Mouse (Mus musculus): ENCODE results near the gene Ribc2. TPM values are rescaled to one million over a fixed set of nuclear protein-coding genes. Genes with fewer than 3 reads are reported as not detected.

The Ribc2 gene
- total RNA-seq, 4 experiments from 2014 or later = 0.32 TPM; not detected in 3

DNA sequence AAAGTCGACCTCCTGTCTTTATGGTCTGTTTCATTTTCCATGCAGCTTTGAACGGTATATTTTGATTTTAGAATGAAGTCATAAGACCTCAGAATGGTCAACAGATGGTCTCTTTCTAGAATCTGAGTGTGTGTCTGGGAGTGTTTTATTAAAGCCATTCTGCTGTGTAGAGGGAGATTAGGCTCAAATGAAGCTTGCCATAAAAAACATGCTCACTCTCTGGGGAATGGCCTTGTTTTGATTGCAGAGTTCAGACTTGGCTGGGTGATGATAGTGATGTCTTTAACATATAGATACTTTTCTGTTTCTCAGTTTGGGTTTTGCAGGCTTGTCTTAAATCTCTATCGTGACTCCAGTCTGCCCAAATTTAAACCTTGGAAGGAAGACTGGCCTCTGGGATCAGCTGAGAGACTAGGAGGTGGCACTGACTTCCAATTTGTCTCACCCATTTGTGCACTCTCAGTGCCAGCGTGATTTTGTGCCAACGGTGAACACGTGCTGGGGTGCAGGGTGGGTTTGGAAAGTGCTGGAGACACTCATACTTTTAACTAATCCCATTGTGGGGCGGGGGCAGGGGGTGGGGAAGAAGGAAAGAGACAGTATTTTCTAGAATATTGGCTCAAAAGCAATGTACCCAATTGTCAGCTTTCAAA lies 47.8 kb downstream of the Ribc2 start:
- DNase-seq (ENCODE audit: low spot score in 2 of 2) = no peak

DNA sequence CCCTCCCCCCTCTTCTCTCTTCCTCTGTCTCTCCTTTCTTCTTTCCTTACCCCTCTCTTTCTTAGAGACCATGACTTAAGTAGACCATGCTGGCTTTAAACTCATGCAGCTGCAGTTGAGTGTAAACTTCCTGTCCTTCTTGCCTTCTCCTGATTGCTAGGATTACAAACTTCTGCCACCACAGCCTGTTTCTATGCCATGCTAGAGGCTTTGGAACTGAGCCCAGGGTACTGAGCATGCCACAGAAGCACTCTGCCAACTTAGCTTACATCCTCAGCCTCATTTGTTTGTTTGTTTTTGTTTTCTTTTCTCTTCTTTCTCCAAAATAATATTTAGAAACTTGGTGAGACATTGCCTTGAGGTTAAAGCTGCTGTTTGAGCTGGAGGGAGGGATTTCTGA lies 48.5 kb downstream of the Ribc2 start:
- DNase-seq (ENCODE audit: low spot score in 2 of 2) = no peak

DNA sequence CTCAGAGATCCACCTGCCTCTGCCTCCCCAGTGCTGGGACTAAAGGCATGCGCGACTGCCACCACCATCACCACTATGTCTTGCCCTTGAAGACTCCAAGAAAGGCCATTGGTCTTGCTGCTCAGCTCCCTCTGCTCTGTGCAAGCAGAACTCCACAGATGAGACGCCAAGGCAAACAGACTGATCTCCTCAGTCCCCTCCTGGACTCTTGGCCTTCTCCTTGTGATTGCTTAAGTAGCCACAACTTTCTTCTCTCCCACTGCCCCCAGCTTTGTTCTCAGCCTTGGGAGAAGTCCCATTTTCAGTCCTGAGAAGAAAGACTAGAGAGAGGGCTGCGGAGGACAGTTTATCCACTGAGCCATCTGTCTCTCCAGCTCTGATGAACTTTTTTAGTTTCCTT lies 50.2 kb downstream of the Ribc2 start:
- no peak for DNase-seq (ENCODE audit: low spot score in 2 of 2)

DNA sequence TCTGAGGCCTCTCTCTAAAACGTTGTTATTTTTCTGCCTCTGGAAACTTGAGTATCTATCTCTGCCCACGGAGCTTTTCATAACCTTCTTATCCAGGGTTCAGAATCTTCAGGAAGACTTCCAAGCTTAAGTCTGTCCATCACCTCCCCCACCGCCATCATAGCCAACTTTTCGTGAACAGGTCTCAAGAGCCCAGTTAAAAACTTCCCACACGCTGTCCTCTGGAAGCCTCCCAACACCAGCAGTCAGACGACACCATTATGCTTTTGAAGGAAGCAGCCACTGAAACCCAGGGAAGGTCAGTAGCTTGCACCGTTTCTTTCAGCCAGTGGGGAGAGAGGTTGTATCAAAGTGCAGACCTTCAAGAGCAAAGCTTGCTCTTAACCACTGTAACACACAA lies 55.0 kb downstream of the Ribc2 start:
- DNase-seq (ENCODE audit: low spot score in 2 of 2) = no peak

DNA sequence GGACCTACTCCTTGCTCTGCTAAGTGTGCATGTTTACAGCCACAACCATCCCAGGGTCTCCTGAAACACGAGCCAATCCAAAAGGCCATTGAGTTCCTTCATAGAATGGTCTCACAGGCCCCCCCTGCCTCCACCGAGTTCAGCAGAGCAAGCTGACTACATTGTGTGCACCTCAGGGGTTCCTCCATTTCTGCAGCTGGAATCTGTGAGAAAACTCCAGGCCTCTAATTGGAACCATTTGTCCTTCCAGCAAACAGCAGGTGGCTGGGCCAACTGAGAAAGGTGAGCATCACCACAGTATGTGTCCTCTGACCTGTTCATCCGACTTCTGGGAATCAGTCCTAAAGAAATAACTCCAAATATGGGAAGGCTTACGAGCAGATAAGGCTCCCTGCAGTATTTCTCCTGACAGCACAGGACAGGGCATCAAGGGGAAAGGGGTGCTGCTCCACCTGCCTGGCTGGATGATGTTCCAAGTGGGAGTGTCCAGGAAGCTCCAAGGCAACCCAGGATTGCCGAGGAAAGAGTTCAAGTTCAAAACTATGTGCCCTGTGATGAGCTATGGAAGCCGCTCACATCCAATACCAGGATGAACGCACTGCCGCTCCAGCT lies 56.4 kb downstream of the Ribc2 start:
- DNase-seq (ENCODE audit: low spot score in 2 of 2) = no peak

Other genes with a start within 250 kb of the Ribc2 start
- gene Gm29666, start 212.0 kb upstream of the Ribc2 start, total RNA-seq (2022) = 1 to 10 TPM; 1.3 to 1.8 (median 1.7) TPM
- 10 to 100 TPM; 29.0 to 35.4 (median 33.0) TPM for gene Nup50, start 208.7 kb upstream of the Ribc2 start, total RNA-seq (2022)
- 10 to 100 TPM; 89.6 to 93.1 (median 92.6) TPM for gene 5031439G07Rik, start 143.5 kb upstream of the Ribc2 start, total RNA-seq (2022)
- under 1 TPM in 1 of 4 experiments, not detected in 3; 0.71 TPM for gene Upk3a, start 114.9 kb upstream of the Ribc2 start, total RNA-seq (2022)
- gene Fam118a, start 103.1 kb upstream of the Ribc2 start, total RNA-seq (2022) = 10 to 100 TPM; 26.9 to 33.0 (median 29.7) TPM
- under 1 TPM in 2 of 4 experiments, not detected in 2; 0.10 to 0.43 TPM for gene Smc1b, start 114 bp upstream of the Ribc2 start, total RNA-seq (2022)
- 10 to 100 TPM; 13.0 to 19.7 (median 16.1) TPM for gene Fbln1, start 73.9 kb downstream of the Ribc2 start, total RNA-seq (2022)
- gene Atxn10, start 204.2 kb downstream of the Ribc2 start, total RNA-seq (2022) = 100 to 1,000 TPM; 289 to 291 (median 289) TPM